Mouse (Mus musculus) forebrain, postnatal 0 days (tissue): ENCODE results near the gene Plcl1. TPM values are rescaled to one million over a fixed set of nuclear protein-coding genes. Genes with fewer than 3 reads are reported as not detected.

ENCODE experiments used
- ATAC-seq: fragments of 200-750 bp; cut with Nextera tagmentation; 2 replicates; pipeline ENCODE4 v1.8.0; 2017; ENCODE audit warnings: mild to moderate bottlenecking, moderate library complexity
- DNase-seq: peaks from one replicate; pipeline ENCODE4 v3.0.0-alpha.2; 2015
- H3K27ac ChIP-seq: fragments of 300-500 bp; sonication (generic); 2 replicates; pipeline ENCODE4 v1.5.1; 2014; ENCODE audit warnings: low read depth, mild to moderate bottlenecking, antibody characterized with exemption, low read length, moderate library complexity, mixed read lengths
- H3K27me3 ChIP-seq: fragments of 300-500 bp; sonication (generic); 2 replicates; pipeline ENCODE4 v1.6.1; 2014; ENCODE audit warnings: mild to moderate bottlenecking, low read length, mixed read lengths; ENCODE audit not compliant: insufficient read depth
- H3K36me3 ChIP-seq: fragments of 300-500 bp; sonication (generic); 2 replicates; pipeline ENCODE4 v1.6.1; 2014; ENCODE audit warnings: mild to moderate bottlenecking, moderate library complexity; ENCODE audit not compliant: insufficient read depth
- H3K4me1 ChIP-seq: fragments of 300-500 bp; sonication (generic); 2 replicates; pipeline ENCODE4 v1.6.1; 2014; ENCODE audit warnings: antibody characterized with exemption; ENCODE audit not compliant: insufficient read depth
- H3K4me2 ChIP-seq: fragments of 300-500 bp; sonication (generic); 2 replicates; pipeline ENCODE4 v1.6.1; 2014; ENCODE audit warnings: low read depth, mild to moderate bottlenecking, moderate library complexity
- H3K4me3 ChIP-seq: fragments of 300-500 bp; sonication (generic); 2 replicates; pipeline ENCODE4 v1.5.1; 2014; ENCODE audit warnings: low read depth, low read length, mixed read lengths
- H3K9ac ChIP-seq: fragments of 300-500 bp; sonication (generic); 2 replicates; pipeline ENCODE4 v1.6.1; 2014; ENCODE audit warnings: mild to moderate bottlenecking
- H3K9me3 ChIP-seq: fragments of 300-500 bp; sonication (generic); 2 replicates; pipeline ENCODE4 v1.6.1; 2016; ENCODE audit warnings: low read length
- CTCF ChIP-seq: sonication (generic); IDR thresholded peaks from 2 replicates; pipeline ENCODE4 v1.5.1; 2016; ENCODE audit warnings: antibody characterized with exemption, control low read depth, low read depth
- WGBS: fragments of 180-500 bp; shearing (Covaris S2); extraction: QIAGEN DNeasy Blood & Tissue Kit; methylation state at CpG from one replicate; pipeline ENCODE4 v1.1.7; 2014; 5-methylcytosine and 5-hydroxymethylcytosine counted together
- polyA plus RNA-seq: library from polyadenylated mRNA; unstranded; fragments of >200 nt; fragmentation: Nextera tagmentation; extraction: Ambion mirVana; gene quantifications from 2 replicates; pipeline ENCODE4 v1.2.1, GENCODE M21; 2015
- total RNA-seq: library from RNA; depleted of rRNA; stranded (reverse); fragments of >200 nt; gene quantifications from 2 replicates; pipeline ENCODE4 v1.2.3, GENCODE M21; 2014; rRNA removed

Gene Plcl1
- total and polyA plus RNA-seq, 2 experiments from 2014 or later = 3.0 to 7.7 TPM

DNA sequence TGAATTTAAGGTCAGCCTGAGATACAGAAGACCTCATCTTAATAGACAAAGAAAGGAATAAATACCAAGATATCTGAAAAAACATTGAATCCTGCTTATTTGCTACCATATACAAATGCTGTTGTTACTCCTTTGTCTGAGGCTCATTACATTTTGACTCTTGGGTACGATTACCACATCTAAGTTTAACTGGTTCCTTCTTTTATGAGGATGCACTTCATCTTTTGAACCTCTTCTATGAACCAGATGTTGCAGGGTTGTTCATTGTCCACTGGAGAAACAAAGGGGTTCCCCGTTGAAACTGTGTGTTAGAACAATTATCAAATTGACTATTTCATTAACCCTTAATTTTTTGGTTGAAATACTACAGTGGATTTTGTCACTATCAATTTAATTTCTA lies 357.4 kb downstream of the Plcl1 start:
- no peak for TF ChIP-seq CTCF
- ATAC-seq = no peak
- Histone ChIP-seq H3K36me3 (no peaks in the 10 kb centered on the region), H3K4me1 (no peaks in the 10 kb centered on the region), H3K27ac (no peak overlapping the region), H3K27me3 (no peaks in the 10 kb centered on the region), H3K4me3 (no peak overlapping the region), H3K9me3 (no peaks in the 10 kb centered on the region), H3K4me2 (no peak overlapping the region), H3K9ac (no peak overlapping the region)
- 82% methylated on average over 2 of the region's 2 CpGs for WGBS
- no peak for DNase-seq

- H3K9me3 ChIP-seq = no peaks in the 10 kb centered on the region
- no peaks in the 10 kb centered on the region for H3K36me3 ChIP-seq
- DNase-seq = no peak
- no peak overlapping the region for H3K9ac ChIP-seq
- H3K27ac ChIP-seq = no peak overlapping the region
- no peak for ATAC-seq
- H3K27me3 ChIP-seq = no peaks in the 10 kb centered on the region
- H3K4me3 ChIP-seq = no peak overlapping the region
- H3K4me1 ChIP-seq = no peaks in the 10 kb centered on the region
- TF ChIP-seq CTCF = no peak
- no peak overlapping the region for H3K4me2 ChIP-seq
- 68% methylated on average over 1 of the region's 1 CpGs for WGBS
These were observed 361.0 kb downstream of the Plcl1 start for GRCm38 (mm10) chr1:55766743-55767142.

DNA sequence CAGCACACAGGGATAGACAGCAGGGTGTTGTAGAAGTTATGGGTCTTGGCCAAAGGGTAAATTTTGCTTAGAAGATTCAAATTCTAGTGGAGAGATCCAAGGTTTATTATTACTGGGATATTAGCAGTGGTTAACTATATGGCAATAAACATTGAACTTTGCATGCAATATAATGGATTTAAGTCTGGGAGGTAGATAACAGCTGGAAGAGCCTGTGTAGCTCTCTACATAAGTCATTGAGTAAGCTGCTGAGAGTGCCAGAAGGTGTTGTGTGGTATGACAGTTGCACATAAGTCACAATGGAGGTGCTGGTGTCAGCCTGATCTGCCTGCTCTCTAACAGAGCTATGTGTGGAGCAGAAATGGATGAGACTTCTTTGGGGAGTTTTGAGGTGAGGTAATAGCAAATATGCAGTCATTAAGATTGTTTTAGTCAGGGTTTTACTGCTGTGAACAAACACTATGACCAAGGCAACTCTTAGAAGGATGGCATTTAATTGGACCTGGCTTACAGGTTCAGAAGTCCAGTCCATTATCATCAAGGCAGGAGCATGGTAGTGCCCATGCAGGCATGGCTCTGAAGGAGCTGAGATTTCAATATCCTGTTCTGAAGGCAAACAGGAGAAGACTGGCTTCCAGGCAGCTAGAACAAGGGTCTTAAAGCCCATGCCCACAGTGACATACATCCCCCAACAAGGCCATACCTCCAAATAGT lies 364.5 kb downstream of the Plcl1 start:
- Histone ChIP-seq H3K4me1 (no peaks in the 10 kb centered on the region), H3K9me3 (no peaks in the 10 kb centered on the region), H3K27ac (no peak overlapping the region), H3K4me2 (no peak overlapping the region), H3K4me3 (no peak overlapping the region), H3K9ac (no peak overlapping the region), H3K27me3 (no peaks in the 10 kb centered on the region), H3K36me3 (no peaks in the 10 kb centered on the region)
- ATAC-seq = no peak
- no peak for DNase-seq
- no peak for TF ChIP-seq CTCF

DNA sequence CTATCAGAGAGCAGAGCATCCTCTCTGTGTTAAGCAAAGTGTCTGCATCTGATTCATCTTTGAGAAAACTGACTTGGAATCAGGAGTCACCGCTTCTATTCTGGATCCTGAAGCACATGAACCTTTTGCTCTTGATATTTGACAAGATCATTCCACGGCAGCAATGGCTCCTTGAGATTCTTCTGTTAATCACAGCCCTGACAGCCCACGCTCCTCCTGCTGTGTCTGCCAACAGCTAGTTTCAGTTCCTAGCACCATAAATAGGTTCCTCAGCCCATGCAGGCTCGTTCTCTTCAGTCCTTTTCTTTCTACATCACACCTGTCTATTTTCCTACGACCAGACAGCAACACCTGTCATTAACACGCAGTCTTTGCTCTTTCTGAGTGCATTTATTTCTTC lies 387.1 kb downstream of the Plcl1 start:
- no peaks in the 10 kb centered on the region for H3K9me3 ChIP-seq
- H3K4me1 ChIP-seq = no peaks in the 10 kb centered on the region
- ATAC-seq = peak; percentile 36; the same call in 1 of the 2 replicates
- no peak for TF ChIP-seq CTCF
- peak; percentile 29 for DNase-seq
- no peaks in the 10 kb centered on the region for H3K27me3 ChIP-seq
- no peak overlapping the region for H3K4me2 ChIP-seq
- no peak overlapping the region for H3K4me3 ChIP-seq
- H3K27ac ChIP-seq = no peak overlapping the region
- H3K9ac ChIP-seq = no peak overlapping the region
- no peaks in the 10 kb centered on the region for H3K36me3 ChIP-seq
- WGBS = 57% methylated on average over 6 of the region's 6 CpGs

Other genes with a start within 250 kb of the Plcl1 start
- 10.1 and 10.9 TPM in 2 replicates for gene Rftn2, start 179.1 kb upstream of the Plcl1 start, total RNA-seq
- 7.9 and 12.4 TPM in 2 replicates for gene Rftn2, start 179.1 kb upstream of the Plcl1 start, polyA plus RNA-seq
- 11.5 and 13.1 TPM in 2 replicates for gene Mars2, start 168.7 kb upstream of the Plcl1 start, total RNA-seq
- gene Mars2, start 168.7 kb upstream of the Plcl1 start, polyA plus RNA-seq = 2.3 and 2.5 TPM in 2 replicates
- not detected in 2 replicates for gene Boll, start 42.5 kb upstream of the Plcl1 start, total RNA-seq
- 0.18 TPM in 1 of 2 replicates, not detected in the other for gene Boll, start 42.5 kb upstream of the Plcl1 start, polyA plus RNA-seq